Mouse (Mus musculus): ENCODE measurements around the gene Snx20.
A peak's percentile ranks its signal among the peaks of the same experiment; 100 is the strongest.
"Not testable (repeated sequence)": the region's sequence is repeated elsewhere in the genome, so short reads cannot be mapped to it uniquely, and the experiment has no call there.

The Snx20 gene

DNA sequence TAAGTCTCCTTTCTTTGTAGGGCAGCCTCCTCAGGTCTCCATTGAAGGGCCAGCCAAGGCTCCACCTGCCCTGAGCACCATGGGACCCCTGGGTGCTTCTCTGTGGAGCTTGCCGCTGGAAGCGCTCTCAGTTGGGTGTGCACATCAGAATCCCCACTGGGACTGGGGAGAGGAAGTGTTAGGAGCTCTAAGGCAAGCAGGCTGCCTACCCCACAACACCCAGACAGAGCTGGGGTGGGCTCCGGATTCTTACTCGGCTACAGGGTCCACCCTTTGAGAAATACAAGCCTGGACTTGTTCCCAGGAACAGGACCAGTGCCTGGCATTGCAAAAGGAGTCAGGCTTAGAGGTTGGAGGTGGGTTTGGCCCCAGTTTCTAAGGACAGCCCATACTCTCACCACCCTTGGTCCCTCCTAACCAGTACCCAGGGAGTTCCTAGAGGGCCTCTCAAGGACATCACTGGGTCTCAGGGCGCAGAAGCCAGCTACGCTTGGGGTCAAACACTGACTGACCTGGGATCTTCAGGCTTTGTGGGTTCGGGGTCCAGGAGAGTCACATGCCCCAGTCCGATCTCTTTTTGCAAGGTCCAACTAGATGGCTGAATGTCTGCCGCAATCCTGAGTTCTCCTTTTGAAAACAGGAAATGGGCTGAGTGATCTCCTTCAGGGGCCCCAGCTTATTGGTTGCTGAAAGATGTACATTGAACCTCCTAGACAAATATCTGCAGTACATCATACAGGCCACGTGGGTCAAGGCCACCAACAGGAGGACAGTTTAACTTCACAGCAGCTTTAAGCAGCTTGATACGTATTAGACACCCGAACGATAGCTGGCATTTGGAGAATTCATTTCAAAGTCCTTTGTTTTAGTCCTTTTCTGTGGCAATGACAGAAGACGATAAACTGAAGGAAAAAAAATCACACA, at the start of gene Snx20:
Snx20 (minus strand) TSS at position 655 of the 924 bp plus-strand sequence.
- peak; percentile 57 to 74 for DNase-seq (ENCODE audit: low spot score in 2 of 2)

DNA sequence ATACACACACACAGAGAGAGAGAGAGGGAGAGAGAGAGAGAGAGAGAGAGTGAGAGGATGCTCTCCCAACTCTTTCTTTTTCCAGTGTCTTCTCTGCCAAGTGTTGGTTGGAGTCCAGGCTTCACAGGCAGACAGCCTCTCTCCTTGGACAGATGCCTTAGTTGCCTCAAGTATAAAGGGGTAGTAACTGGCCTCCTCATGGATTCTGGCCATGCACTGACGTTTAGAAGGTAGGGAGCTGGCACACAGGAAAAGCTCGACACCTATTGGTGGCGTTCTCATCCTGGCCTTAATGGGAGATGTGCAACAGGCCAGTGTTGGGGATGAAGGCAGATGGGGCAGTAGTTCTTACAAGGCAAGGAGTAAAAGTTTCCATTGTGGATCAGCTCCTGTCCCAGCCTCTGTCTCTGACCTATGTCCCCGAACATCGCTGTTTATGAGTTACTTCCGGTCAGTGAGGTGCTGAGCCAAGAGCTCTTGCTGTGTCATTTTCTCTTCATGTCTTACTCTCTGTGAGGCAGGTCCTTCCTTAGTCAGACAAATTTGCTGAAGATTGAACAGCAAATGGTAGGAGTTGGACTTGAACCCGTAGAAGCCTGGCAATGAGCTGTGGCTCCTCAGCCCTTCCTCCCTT, 47.8 kb upstream of the Snx20 start:
- DNase-seq (ENCODE audit: low spot score in 2 of 2), result no peak

DNA sequence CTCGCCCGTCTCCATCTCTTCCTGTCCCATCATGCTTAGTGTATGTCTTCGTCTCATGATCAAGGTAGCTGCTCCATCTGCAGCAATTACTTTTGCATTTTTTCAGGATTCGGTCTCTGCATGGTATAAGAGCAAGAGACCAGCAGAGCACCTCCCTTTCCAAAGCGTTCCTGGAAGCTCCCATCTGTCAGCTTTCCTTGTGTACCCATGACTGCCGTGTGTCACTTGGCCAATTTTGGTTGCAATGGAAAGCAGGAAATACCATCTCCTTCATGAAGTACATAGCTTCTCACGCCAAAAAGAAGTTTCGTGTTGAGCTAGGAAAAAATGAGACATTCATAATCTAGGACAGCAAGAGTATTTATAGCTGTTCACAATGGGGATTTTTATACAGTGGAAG, 45.1 kb upstream of the Snx20 start:
- no peak for DNase-seq (ENCODE audit: low spot score in 2 of 2)

DNA sequence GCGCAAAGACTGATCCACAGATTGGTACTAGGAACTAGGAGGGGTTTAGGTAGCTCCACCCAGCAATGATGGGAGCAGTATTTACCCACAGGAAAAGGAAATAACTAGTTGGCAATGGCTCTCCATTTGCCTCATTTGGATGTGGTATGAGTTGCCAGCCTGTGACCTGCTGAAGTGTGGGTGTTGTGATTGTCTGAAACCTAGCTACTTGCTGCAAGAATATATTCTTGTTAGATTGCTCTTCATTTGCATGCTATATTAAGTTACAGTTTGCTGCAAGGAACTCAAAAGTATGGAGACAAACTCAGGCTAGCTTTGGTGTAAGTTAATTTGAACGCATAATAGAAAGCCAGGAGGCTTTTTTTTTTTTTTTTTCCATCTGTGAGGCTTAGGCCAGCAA, 44.6 kb upstream of the Snx20 start:
- no peak for DNase-seq (ENCODE audit: low spot score in 2 of 2)

DNA sequence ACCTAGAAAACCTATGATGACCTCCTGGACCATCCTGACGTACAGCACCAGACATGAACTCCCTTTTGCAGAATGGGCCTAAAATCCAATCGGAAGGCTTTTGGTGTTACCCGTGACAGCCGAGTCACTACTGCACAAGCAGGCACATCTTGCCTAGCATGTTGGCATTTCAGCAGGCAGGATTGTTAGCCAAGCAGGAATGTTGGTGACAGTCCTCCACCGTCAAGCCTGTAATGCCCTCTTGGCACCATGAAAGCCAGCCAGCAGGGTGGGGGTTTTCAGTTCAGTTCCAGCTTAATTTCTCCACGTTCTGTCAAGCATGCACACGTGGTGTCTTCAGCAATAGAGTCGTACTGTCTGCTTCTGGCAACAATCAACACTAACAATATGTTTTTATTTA, 41.1 kb upstream of the Snx20 start:
- no peak for DNase-seq (ENCODE audit: low spot score in 2 of 2)

DNA sequence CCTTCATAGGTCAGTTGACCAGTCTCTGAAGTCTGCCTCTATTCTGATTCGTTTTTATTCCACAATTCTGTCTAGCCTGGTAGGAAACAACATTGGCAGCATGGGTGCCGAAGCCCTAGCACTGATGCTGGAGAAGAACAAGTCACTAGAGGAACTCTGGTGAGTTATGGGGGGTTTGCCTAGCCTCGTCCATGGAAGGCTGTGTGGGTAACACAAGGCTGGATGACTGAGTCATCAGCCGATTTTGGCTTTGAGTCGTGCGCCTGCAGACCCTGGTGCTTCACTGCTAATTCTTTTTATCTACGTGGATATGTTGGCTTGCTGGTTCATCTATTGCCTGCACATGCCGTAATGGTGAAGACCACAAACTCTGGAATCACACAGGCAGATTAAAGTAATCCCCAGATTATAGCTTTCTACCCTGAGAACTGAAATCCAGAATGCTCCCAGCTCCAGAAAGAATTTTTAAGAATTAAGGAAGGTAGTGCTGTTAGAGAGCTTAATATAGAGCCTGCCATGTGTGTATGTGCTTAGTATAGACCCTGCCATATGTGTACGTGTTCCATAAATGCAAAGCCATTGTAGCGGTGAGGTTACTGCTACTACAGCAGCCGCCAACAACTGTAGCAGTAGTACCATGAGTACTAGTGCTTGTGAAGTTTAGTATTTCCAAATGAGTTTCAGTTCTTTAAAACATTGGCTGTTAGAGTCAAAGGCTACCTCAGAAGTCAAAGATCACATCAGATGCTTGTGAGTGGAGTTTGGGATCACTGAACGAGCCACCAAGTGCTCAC, 39.6 kb upstream of the Snx20 start:
- DNase-seq (ENCODE audit: low spot score in 2 of 2), result no peak

DNA sequence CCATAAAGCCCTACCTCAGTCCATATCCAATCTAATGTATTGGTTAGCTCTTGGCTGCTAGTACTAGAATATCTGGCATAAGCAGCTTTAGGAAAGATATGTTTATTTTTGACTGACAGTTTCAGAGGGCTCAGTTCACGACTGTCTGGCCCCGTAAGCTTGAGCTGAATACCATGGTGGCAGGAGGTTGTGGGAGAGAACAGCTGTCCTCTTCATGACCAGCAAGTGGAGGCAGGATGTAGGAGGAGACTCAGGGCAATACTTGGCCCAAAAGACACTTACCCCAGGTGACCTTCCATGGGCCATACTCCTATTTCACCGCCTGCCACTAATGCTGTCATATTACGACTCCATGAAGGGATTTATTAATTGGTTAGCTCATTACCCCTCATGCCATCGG, 37.9 kb upstream of the Snx20 start:
- no peak for DNase-seq (ENCODE audit: low spot score in 2 of 2)

DNA sequence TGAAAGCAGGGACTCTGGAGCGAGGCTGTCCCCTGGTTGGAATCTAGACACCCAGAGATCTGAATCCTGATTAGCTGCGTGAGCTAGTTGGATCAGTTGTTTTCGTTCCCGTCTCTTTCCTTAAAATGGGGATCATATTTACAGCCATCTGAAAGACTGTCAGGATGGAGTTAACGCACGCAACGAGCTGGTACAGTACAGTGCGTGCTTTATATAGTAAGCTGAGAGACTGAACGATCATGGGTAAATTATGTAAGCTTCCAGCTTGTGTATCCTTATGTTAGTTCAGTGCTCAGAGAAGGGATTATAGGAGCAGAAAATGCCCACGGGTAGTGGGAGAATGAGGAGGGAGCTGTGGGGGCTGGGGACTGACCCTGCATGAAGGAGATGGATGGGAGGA, 35.6 kb upstream of the Snx20 start:
- no peak for DNase-seq (ENCODE audit: low spot score in 2 of 2)

DNA sequence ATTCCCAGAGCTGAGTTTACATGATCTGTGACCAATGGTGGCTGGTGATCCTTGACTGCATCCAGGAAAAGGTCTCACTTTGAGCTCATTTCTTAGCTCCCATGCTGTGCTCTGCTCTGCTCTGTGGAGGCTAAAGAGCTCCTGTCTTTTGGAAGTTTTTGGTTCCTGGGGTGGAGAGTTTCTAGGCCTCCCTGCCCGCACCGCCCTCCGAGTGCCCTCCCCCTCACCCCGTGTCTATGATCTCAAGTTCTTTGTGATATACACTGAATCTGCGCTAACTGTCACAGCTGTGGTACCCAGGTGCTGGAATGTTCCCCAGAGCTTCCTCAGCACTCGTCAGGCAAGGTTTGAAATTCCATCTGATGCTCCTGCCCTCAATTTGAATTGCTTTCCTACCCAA, 34.9 kb upstream of the Snx20 start:
- no peak for DNase-seq (ENCODE audit: low spot score in 2 of 2)

DNA sequence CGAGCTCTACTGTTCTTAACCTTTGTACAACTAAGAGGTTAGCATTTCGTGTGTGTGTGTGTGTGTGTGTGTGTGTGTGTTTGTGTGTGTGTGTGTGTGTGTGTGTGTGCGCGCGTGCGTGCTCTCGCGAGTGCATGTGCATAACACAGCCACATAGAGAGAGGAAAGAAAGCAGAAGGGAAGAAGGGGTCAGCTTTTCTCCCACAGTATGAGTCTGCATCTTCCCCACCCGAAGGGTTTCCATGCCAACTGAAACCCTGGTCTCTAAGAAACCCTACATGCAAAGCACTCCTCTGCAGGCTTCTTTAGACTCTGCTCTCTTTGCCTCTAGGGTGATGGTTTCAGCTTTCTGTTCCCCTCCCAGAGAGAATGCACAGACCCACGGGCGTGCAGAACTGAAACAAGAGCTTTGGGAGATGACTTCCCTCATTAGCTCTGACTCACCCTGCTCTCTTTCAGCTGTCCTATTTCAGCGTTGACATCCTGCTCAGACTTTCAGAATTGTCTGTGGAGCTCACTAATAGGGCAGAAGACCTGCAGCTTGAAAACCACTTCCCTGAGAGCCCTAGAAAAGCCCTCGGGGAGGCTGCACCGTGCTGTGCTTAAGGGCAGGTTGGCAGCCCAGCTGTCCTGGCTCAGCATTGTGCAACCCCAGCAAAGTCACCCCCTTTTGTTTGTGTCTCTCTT, 32.6 kb upstream of the Snx20 start:
- peak in 1 of 2 experiments; percentile 51 for DNase-seq (ENCODE audit: low spot score in 2 of 2)

DNA sequence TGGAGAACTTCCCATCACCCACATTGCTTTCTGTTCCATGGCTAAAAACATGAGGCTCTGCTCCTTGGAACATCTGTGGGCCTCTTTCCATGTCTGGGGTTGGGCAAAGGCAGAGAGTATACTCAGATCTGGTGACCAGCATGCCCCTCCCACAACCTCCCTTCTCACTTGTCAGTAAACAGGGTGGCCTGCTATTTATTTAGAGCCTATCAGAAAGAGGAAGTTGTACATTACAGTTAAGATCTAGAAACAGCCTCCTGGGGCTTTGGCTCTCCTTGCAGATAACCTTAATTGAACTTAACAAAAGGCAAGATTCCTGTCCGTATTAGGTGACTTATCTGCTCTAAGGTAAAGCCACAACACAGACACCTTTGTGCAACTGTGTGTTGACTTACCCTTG, 30.5 kb upstream of the Snx20 start:
- peak in 1 of 2 experiments; percentile 34 for DNase-seq (ENCODE audit: low spot score in 2 of 2)

DNA sequence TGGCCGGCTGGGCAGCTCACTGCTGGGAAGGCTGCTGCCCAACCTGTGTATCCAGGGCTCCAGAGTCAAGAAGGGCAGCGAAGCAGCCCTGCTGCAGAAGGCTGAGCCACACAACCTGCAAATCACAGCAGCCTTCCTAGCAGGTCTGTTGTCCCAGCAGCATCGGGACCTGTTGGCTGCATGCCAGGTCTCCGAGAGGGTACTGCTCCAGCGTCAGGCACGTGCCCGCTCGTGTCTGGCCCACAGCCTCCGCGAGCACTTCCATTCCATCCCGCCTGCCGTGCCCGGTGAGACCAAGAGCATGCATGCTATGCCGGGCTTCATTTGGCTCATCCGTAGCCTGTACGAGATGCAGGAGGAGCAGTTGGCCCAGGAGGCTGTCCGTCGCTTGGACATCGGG, 29.0 kb upstream of the Snx20 start:
- DNase-seq (ENCODE audit: low spot score in 2 of 2), result no peak

DNA sequence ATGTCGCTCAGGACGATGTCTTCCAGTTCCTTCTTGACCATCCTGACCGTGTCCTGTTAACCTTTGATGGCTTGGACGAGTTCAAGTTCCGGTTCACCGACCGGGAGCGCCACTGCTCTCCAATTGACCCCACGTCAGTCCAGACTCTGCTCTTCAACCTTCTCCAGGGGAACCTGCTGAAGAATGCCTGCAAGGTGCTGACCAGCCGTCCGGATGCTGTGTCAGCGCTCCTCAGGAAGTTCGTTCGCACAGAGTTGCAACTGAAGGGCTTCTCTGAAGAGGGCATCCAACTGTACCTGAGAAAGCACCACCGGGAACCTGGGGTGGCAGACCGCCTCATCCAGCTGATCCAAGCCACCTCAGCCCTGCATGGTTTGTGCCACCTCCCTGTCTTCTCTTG, 28.2 kb upstream of the Snx20 start:
- no peak for DNase-seq (ENCODE audit: low spot score in 2 of 2)

DNA sequence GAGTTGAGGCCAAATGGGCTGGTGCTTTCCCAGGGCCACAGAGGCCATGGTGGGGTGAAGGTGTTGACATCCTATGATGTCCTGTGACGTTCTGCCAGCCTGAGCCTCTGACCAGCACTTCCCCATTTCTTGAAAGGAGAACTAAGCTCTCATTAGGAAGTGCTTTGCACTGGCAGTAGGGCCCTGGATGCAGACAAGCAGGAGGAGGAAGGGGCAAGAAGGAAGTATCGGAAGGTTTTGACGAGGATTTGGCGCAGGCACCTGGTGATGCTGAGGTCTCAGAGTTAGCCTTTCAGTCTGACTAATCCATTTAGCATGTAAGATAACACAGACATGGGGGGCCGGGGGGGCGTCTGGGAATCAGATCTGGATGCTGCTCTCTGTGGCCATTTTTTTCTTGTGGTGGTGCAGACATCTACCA, 26.5 kb upstream of the Snx20 start:
- DNase-seq (ENCODE audit: low spot score in 2 of 2), result peak in 1 of 2 experiments; percentile 46

DNA sequence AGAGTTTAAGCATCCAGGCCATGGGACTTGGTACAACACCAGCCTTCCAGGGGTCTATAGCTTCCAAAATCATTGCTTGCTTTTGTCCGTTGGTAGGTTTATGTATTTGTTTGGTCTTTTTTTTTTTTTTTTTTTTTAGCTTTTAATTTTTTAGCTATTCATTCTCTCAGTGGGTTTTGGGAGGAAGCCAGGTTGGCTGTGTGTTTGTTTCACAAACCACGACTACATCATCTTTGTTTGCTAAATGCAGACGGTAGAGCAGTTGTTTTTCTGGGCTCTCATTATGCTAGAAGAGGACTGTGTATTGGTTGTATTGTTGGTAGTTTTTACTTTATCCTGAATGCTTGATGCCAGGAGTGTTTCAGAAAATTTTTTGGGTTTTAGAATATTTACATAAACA, 23.9 kb upstream of the Snx20 start:
- no peak for DNase-seq (ENCODE audit: low spot score in 2 of 2)

DNA sequence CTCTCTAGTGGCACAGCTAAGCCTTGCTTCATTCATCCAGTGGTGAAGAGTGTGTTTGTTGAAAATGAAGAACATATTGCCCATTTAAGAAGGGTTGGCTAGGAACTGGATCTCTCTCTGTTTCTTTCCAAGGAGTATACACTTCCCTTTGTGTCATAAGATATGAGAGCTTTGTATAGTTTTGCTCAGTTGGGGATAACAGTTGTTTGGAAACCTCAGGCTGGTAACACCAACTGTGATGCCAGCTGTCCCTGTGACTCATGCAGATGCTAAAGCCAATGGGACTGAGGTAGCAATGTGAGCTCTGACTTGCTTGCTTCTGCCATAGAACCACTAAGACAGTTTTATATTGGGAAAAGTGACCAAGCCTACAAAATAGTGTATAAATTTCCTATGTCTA, 19.4 kb upstream of the Snx20 start:
- DNase-seq (ENCODE audit: low spot score in 2 of 2), result no peak

DNA sequence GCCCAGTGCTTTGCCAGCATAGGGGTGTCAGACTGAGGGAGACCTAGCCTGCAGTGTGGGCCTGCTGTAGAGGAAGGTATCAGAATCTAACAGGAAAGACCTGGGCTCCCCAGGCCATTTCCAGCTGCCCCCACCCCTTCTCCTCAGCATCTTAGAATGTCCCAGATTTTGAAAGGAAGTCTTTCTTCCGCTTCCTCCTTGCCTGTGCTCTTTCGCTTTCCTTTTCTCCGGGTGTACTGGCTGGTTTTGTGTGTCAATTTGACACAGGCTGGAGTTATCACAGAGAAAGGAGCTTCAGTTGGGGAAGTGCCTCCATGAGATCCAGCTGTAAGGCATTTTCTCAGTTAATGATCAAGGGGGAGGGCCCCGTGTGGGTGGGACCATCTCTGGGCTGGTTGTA, 15.2 kb upstream of the Snx20 start:
- not testable (repeated sequence) for DNase-seq (ENCODE audit: low spot score in 2 of 2)

DNA sequence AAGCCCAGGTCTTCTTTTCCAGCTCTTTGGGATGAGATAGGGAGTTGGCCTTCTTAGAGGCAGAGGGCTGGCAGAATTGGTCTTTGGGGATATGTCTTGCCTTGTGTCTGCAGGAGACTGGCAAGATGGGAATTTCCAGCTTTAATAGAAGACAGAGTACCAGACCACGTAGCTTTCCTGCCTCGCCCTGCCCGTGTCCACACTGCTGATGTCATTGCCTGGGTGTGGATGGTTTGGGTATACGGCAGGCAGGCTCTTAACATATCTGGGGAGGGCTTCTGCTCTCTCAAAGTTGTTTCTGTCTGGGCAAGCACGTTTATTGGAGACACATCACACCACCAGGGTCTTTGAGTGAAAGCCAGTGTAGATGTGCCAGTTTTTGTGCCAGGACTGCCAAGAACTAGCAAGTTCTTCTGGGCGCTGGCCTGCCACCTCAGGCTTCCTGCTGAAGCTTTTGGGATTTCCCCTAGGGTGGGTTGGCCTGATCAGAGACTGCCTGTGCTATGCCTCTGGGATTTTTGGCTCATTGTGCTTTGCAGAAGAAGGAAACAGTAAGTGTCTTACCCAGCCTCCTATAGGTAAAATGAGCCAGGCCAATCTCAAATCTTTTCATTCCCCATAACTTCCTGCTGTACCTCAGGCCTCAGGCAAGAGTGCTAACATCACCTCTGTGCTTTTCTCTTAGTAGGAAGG, 14.2 kb upstream of the Snx20 start:
- no peak for DNase-seq (ENCODE audit: low spot score in 2 of 2)

DNA sequence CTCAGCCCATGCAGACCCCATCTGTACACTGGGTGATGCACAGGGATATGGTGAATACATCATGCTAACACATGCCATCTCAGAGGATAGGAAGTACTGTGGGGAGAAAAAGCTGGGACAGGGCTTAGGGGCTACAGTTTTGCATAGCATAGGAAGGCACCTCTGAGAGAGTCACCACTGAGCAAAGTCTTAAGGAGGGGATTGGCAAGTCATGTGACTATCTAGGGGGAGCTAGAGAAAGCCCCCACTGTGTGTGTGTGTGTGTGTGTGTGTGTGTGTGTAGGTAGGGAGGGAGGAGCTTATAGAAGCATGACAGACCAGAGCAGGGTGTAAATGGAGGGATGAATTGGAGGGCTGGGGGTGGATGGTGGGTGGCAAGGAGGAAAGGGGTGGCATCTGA, 12.4 kb upstream of the Snx20 start:
- no peak for DNase-seq (ENCODE audit: low spot score in 2 of 2)

DNA sequence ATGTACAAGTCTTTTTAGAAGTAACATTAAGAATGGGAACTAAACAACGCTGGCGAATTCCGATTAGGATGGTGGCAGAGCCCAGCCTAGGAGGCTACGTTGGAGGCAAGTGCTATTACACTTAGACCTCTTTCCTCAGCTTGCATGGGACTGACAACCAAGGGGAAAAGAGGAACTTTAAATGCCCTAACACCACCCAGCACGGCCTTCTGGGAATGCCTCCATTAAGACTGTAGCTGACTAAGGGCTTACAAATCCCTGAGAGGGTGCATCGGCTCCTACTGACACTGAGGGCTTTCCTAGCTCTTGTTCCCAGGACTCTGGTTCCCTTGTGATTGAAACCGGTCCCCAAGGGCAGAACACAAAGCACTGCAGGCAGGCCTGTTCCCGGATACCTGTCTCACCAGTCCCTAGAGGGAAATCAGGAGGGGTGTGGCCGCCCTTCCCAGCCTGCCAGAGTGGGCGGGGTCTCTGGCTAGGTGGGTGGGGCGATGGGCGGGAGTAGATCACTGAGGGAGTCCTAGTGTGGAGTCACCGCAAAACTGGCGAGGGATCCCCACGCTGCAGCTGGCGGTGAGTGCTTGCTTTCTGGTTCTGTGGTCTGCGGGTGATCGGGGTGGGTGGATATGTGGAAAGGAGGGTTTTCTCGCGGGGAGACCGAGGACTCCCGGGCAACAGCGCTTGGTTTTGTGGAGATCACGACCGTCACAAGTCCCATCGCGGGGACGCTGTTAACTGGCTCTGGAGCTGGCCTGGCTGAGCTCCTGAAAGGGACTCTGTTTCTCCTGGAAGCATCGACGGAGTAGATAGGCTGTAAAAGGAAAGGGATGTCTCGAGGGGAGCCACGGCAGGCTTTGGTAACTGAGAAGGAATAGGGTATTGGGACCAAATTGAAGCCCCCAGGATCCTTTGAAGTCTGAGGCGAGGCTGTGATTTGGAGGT, 11.2 kb upstream of the Snx20 start, which contains the start of gene Nod2:
Nod2 (plus strand) TSS at position 479 of the 942 bp plus-strand sequence.
- peak; percentile 69 to 79 for DNase-seq (ENCODE audit: low spot score in 2 of 2)

All from spleen, postnatal 4 days (tissue).